Mouse (Mus musculus): ENCODE measurements at regions not wholly inside any gene's neighbourhood (a gene's known extent, or its start where the extent isn't known, plus 50 kb on each side); places are given as distances from the start of the nearest gene placed in this dataset.

GRCm38 (mm10) chr8:11947766-11948165 is 107.5 kb downstream of the Tex29 start:
- H3K4me2 ChIP-seq (replicated peaks), result no peak overlapping the region
- H3K9ac ChIP-seq, result no peak overlapping the region
- ATAC-seq, result no peak
- H3K27me3 ChIP-seq (replicated peaks), result no peaks in the 10 kb centered on the region
- H3K4me1 ChIP-seq (replicated peaks), result no peaks in the 10 kb centered on the region
- H3K4me3 ChIP-seq (replicated peaks), result no peak overlapping the region
- 83% methylated on average over 8 of the region's 8 CpGs for WGBS
- H3K9me3 ChIP-seq, result no peaks in the 10 kb centered on the region
- no peaks in the 10 kb centered on the region for H3K36me3 ChIP-seq
- H3K27ac ChIP-seq, result no peak overlapping the region

GRCm38 (mm10) chr8:11956268-11956667 is 116.0 kb downstream of the Tex29 start:
- no peak overlapping the region for H3K4me2 ChIP-seq (replicated peaks)
- H3K4me3 ChIP-seq (replicated peaks), result no peak overlapping the region
- no peaks in the 10 kb centered on the region for H3K36me3 ChIP-seq
- H3K9ac ChIP-seq, result no peak overlapping the region
- no peak for ATAC-seq
- H3K27ac ChIP-seq, result no peak overlapping the region
- WGBS, result 26% methylated on average over 7 of the region's 7 CpGs
- H3K9me3 ChIP-seq, result no peaks in the 10 kb centered on the region
- H3K27me3 ChIP-seq (replicated peaks), result no peaks in the 10 kb centered on the region
- no peaks in the 10 kb centered on the region for H3K4me1 ChIP-seq (replicated peaks)

GRCm38 (mm10) chr8:11957046-11957783 is 116.9 kb downstream of the Tex29 start:
- 0 out of 2 replicates have a peak, but pooled peaks have one; percentile 39 for ATAC-seq
- H3K4me2 ChIP-seq (replicated peaks), result no peak overlapping the region
- WGBS, result 71% methylated on average over 7 of the region's 7 CpGs

GRCm38 (mm10) chr8:11958176-11958575 is 117.9 kb downstream of the Tex29 start:
- 61% methylated on average over 5 of the region's 5 CpGs for WGBS
- Histone ChIP-seq H3K4me2 (replicated peaks) (no peak overlapping the region), H3K36me3 (no peaks in the 10 kb centered on the region), H3K9ac (no peak overlapping the region), H3K9me3 (no peaks in the 10 kb centered on the region), H3K4me3 (replicated peaks) (no peak overlapping the region), H3K27me3 (replicated peaks) (no peaks in the 10 kb centered on the region), H3K27ac (no peak overlapping the region), H3K4me1 (replicated peaks) (no peaks in the 10 kb centered on the region)
- ATAC-seq, result no peak

More at GRCm38 (mm10) chr8:11957046-11957783, 116.9 kb downstream of the Tex29 start:
- Histone ChIP-seq H3K36me3 (no peaks in the 10 kb centered on the region), H3K9ac (no peak overlapping the region), H3K4me1 (replicated peaks) (no peaks in the 10 kb centered on the region), H3K27ac (no peak overlapping the region), H3K4me3 (replicated peaks) (no peak overlapping the region), H3K9me3 (no peaks in the 10 kb centered on the region), H3K27me3 (replicated peaks) (no peaks in the 10 kb centered on the region)

- ATAC-seq, result no peak
- H3K27me3 ChIP-seq (replicated peaks), result no peaks in the 10 kb centered on the region
- H3K4me3 ChIP-seq (replicated peaks), result no peak overlapping the region
- no peak overlapping the region for H3K27ac ChIP-seq
- no peaks in the 10 kb centered on the region for H3K4me1 ChIP-seq (replicated peaks)
- 70% methylated on average over 4 of the region's 4 CpGs for WGBS
- H3K9me3 ChIP-seq, result no peaks in the 10 kb centered on the region
- no peak overlapping the region for H3K4me2 ChIP-seq (replicated peaks)
- no peak overlapping the region for H3K9ac ChIP-seq
- H3K36me3 ChIP-seq, result no peaks in the 10 kb centered on the region
Measured at GRCm38 (mm10) chr8:11959466-11959865, 119.2 kb downstream of the Tex29 start.

- Histone ChIP-seq H3K27me3 (replicated peaks) (no peaks in the 10 kb centered on the region), H3K36me3 (no peaks in the 10 kb centered on the region), H3K9ac (no peak overlapping the region), H3K27ac (no peak overlapping the region), H3K4me1 (replicated peaks) (no peaks in the 10 kb centered on the region), H3K4me2 (replicated peaks) (no peak overlapping the region), H3K9me3 (no peaks in the 10 kb centered on the region), H3K4me3 (replicated peaks) (no peak overlapping the region)
- 33% methylated on average over 1 of the region's 1 CpGs for WGBS
- ATAC-seq, result no peak
Measured at GRCm38 (mm10) chr8:11963575-11963974, 123.3 kb downstream of the Tex29 start.

GRCm38 (mm10) chr8:11967670-11968069 is 127.4 kb downstream of the Tex29 start:
- Histone ChIP-seq H3K4me2 (replicated peaks) (no peak overlapping the region), H3K9ac (no peak overlapping the region), H3K27me3 (replicated peaks) (no peaks in the 10 kb centered on the region), H3K36me3 (no peaks in the 10 kb centered on the region), H3K27ac (no peak overlapping the region), H3K4me1 (replicated peaks) (no peaks in the 10 kb centered on the region), H3K9me3 (no peaks in the 10 kb centered on the region), H3K4me3 (replicated peaks) (no peak overlapping the region)
- WGBS, result 86% methylated on average over 7 of the region's 7 CpGs
- ATAC-seq, result no peak

- no peaks in the 10 kb centered on the region for H3K27me3 ChIP-seq (replicated peaks)
- H3K9ac ChIP-seq, result no peak overlapping the region
- H3K4me3 ChIP-seq (replicated peaks), result no peak overlapping the region
- ATAC-seq, result no peak
- no peak overlapping the region for H3K4me2 ChIP-seq (replicated peaks)
- no peaks in the 10 kb centered on the region for H3K9me3 ChIP-seq
- no peaks in the 10 kb centered on the region for H3K4me1 ChIP-seq (replicated peaks)
- H3K27ac ChIP-seq, result no peak overlapping the region
- no peaks in the 10 kb centered on the region for H3K36me3 ChIP-seq
- WGBS, result 82% methylated on average over 9 of the region's 9 CpGs
Measured at GRCm38 (mm10) chr8:11970515-11970914, 130.2 kb downstream of the Tex29 start.

- ATAC-seq, result no peak
- Histone ChIP-seq H3K9me3 (no peaks in the 10 kb centered on the region), H3K4me3 (replicated peaks) (no peak overlapping the region), H3K4me2 (replicated peaks) (no peak overlapping the region), H3K9ac (no peak overlapping the region), H3K27ac (no peak overlapping the region), H3K4me1 (replicated peaks) (0 out of 2 replicates have a peak, but pooled peaks cover 3% of the 10 kb centered on the region), H3K36me3 (no peaks in the 10 kb centered on the region), H3K27me3 (replicated peaks) (no peaks in the 10 kb centered on the region)
- 61% methylated on average over 10 of the region's 10 CpGs for WGBS
Measured at GRCm38 (mm10) chr8:11973436-11973835, 133.2 kb downstream of the Tex29 start.

- H3K27me3 ChIP-seq (replicated peaks), result no peaks in the 10 kb centered on the region
- no peak overlapping the region for H3K9ac ChIP-seq
- no peak overlapping the region for H3K4me2 ChIP-seq (replicated peaks)
- WGBS, result 54% methylated on average over 9 of the region's 9 CpGs
- no peak for ATAC-seq
- no peak overlapping the region for H3K4me3 ChIP-seq (replicated peaks)
- no peak overlapping the region for H3K27ac ChIP-seq
- 0 out of 2 replicates have a peak, but pooled peaks cover 3% of the 10 kb centered on the region for H3K4me1 ChIP-seq (replicated peaks)
- H3K9me3 ChIP-seq, result no peaks in the 10 kb centered on the region
- H3K36me3 ChIP-seq, result no peaks in the 10 kb centered on the region
Measured at GRCm38 (mm10) chr8:11977121-11977520, 136.8 kb downstream of the Tex29 start.

GRCm38 (mm10) chr8:11979056-11979455 is 138.8 kb downstream of the Tex29 start:
- no peak overlapping the region for H3K4me2 ChIP-seq (replicated peaks)
- H3K36me3 ChIP-seq, result no peaks in the 10 kb centered on the region
- 0 out of 2 replicates have a peak, but pooled peaks cover 3% of the 10 kb centered on the region for H3K4me1 ChIP-seq (replicated peaks)
- no peak overlapping the region for H3K9ac ChIP-seq
- no peak overlapping the region for H3K27ac ChIP-seq
- no peak for ATAC-seq
- no peak overlapping the region for H3K4me3 ChIP-seq (replicated peaks)
- H3K9me3 ChIP-seq, result no peaks in the 10 kb centered on the region
- 77% methylated on average over 1 of the region's 1 CpGs for WGBS
- H3K27me3 ChIP-seq (replicated peaks), result no peaks in the 10 kb centered on the region

- Histone ChIP-seq H3K9ac (no peak overlapping the region), H3K9me3 (no peaks in the 10 kb centered on the region), H3K4me2 (replicated peaks) (no peak overlapping the region), H3K4me1 (replicated peaks) (0 out of 2 replicates have a peak, but pooled peaks cover 3% of the 10 kb centered on the region), H3K27me3 (replicated peaks) (no peaks in the 10 kb centered on the region), H3K27ac (no peak overlapping the region), H3K36me3 (no peaks in the 10 kb centered on the region), H3K4me3 (replicated peaks) (no peak overlapping the region)
- 89% methylated on average over 2 of the region's 2 CpGs for WGBS
- ATAC-seq, result no peak
Measured at GRCm38 (mm10) chr8:11981458-11981857, 141.2 kb downstream of the Tex29 start.

GRCm38 (mm10) chr8:11990024-11990423 is 149.8 kb downstream of the Tex29 start:
- ATAC-seq, result no peak
- Histone ChIP-seq H3K27me3 (replicated peaks) (peaks cover 12% of the 10 kb centered on the region; the same call in 1 of the 2 replicates), H3K9me3 (no peaks in the 10 kb centered on the region), H3K27ac (no peak overlapping the region), H3K4me1 (replicated peaks) (no peaks in the 10 kb centered on the region), H3K9ac (no peak overlapping the region), H3K4me2 (replicated peaks) (no peak overlapping the region), H3K4me3 (replicated peaks) (no peak overlapping the region), H3K36me3 (no peaks in the 10 kb centered on the region)
- WGBS, result 67% methylated on average over 20 of the region's 20 CpGs
